Mouse (Mus musculus): ENCODE measurements at regions not wholly inside any gene's neighbourhood (a gene's known extent, or its start where the extent isn't known, plus 50 kb on each side); places are given as distances from the start of the nearest gene placed in this dataset.

- 72% methylated on average over 2 of the region's 2 CpGs for WGBS
- no peak overlapping the region for H3K4me3 ChIP-seq (replicated peaks)
These were observed 299.8 kb upstream of the Bmp2 start for GRCm38 (mm10) chr2:133252131-133252530.

DNA sequence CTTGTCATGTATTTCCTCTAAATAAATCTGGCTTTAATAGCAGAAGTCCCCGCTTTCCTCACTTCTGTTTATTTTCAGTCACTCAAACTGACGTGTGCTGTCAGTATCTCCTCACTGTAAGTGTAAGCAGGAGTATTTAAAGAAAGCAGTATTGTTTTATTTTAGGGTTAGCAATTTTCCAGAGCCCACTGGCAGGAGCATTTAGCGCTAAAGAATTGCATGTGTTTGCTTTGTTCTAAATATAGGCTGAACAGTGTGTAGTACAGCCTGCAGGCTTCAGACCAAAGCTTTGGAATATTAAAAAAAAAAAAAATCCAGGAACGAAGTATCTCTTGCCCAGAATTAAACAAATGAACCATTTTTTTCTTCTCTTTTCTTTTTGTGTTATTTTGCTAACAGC is 277.5 kb upstream of the Bmp2 start:
- 11% methylated on average over 4 of the region's 4 CpGs for WGBS
- Histone ChIP-seq H3K4me1 (no peaks in the 10 kb centered on the region), H3K9me3 (no peaks in the 10 kb centered on the region), H3K9ac (no peak overlapping the region), H3K4me2 (no peak overlapping the region), H3K36me3 (no peaks in the 10 kb centered on the region), H3K27me3 (replicated peaks) (no peaks in the 10 kb centered on the region), H3K4me3 (replicated peaks) (no peak overlapping the region), H3K27ac (no peak overlapping the region)
- ATAC-seq (ENCODE audit: insufficient read depth, low FRiP score, low read depth): no peak

More at GRCm38 (mm10) chr2:133252131-133252530, 299.8 kb upstream of the Bmp2 start:
- no peak overlapping the region for H3K4me2 ChIP-seq
- H3K9ac ChIP-seq: no peak overlapping the region
- H3K27ac ChIP-seq: no peak overlapping the region
- H3K4me1 ChIP-seq: no peaks in the 10 kb centered on the region
- H3K27me3 ChIP-seq (replicated peaks): no peaks in the 10 kb centered on the region
- H3K36me3 ChIP-seq: no peaks in the 10 kb centered on the region
- no peak for ATAC-seq (ENCODE audit: insufficient read depth, low FRiP score, low read depth)
- H3K9me3 ChIP-seq: no peaks in the 10 kb centered on the region

- H3K9me3 ChIP-seq: no peaks in the 10 kb centered on the region
- no peak overlapping the region for H3K4me3 ChIP-seq (replicated peaks)
- H3K9ac ChIP-seq: no peak overlapping the region
- H3K4me2 ChIP-seq: no peak overlapping the region
- WGBS: 60% methylated on average over 4 of the region's 4 CpGs
- no peaks in the 10 kb centered on the region for H3K4me1 ChIP-seq
- no peak overlapping the region for H3K27ac ChIP-seq
- no peaks in the 10 kb centered on the region for H3K27me3 ChIP-seq (replicated peaks)
- no peaks in the 10 kb centered on the region for H3K36me3 ChIP-seq
- no peak for ATAC-seq (ENCODE audit: insufficient read depth, low FRiP score, low read depth)
These were observed 273.4 kb upstream of the Bmp2 start for GRCm38 (mm10) chr2:133278546-133278945.

DNA sequence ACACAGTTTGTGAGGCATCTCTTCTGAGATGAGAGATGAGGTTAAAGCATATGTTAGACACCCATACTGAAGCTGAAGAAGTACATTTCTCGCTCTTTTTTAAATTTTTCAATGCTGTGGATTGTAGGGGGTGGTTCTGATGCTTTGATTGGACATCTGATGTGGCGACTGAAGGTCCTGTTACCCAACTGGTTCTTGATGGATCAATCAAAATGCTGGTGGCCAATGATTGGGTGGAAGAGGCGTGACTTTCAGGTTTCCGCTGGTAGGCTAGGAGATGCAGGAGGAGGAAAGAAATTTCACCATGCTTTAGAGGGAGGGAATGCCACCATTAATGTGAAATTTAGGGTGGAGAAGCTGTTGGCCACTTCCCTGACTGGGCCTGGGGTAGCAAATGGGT is 272.7 kb upstream of the Bmp2 start:
- ATAC-seq (ENCODE audit: insufficient read depth, low FRiP score, low read depth): no peak
- WGBS: 86% methylated on average over 4 of the region's 4 CpGs
- no peak overlapping the region for H3K9ac ChIP-seq
- no peaks in the 10 kb centered on the region for H3K4me1 ChIP-seq
- no peak overlapping the region for H3K4me3 ChIP-seq (replicated peaks)
- no peaks in the 10 kb centered on the region for H3K9me3 ChIP-seq
- H3K27me3 ChIP-seq (replicated peaks): no peaks in the 10 kb centered on the region
- H3K4me2 ChIP-seq: no peak overlapping the region
- no peak overlapping the region for H3K27ac ChIP-seq
- no peaks in the 10 kb centered on the region for H3K36me3 ChIP-seq

- no peaks in the 10 kb centered on the region for H3K36me3 ChIP-seq
- H3K4me2 ChIP-seq: no peak overlapping the region
- H3K9ac ChIP-seq: no peak overlapping the region
- no peak overlapping the region for H3K27ac ChIP-seq
- no peak for ATAC-seq (ENCODE audit: insufficient read depth, low FRiP score, low read depth)
- no peaks in the 10 kb centered on the region for H3K27me3 ChIP-seq (replicated peaks)
- no peak overlapping the region for H3K4me3 ChIP-seq (replicated peaks)
- 60% methylated on average over 5 of the region's 5 CpGs for WGBS
- H3K9me3 ChIP-seq: no peaks in the 10 kb centered on the region
- H3K4me1 ChIP-seq: no peaks in the 10 kb centered on the region
These were observed 269.3 kb upstream of the Bmp2 start for GRCm38 (mm10) chr2:133282692-133283091.

- Histone ChIP-seq H3K27ac (no peak overlapping the region), H3K4me3 (replicated peaks) (no peak overlapping the region), H3K36me3 (no peaks in the 10 kb centered on the region), H3K4me1 (no peaks in the 10 kb centered on the region), H3K27me3 (replicated peaks) (no peaks in the 10 kb centered on the region), H3K9me3 (no peaks in the 10 kb centered on the region), H3K4me2 (no peak overlapping the region), H3K9ac (no peak overlapping the region)
- no peak for ATAC-seq (ENCODE audit: insufficient read depth, low FRiP score, low read depth)
- 54% methylated on average over 1 of the region's 1 CpGs for WGBS
These were observed 268.2 kb upstream of the Bmp2 start for GRCm38 (mm10) chr2:133283709-133284108.

GRCm38 (mm10) chr2:133294136-133294535 is 257.8 kb upstream of the Bmp2 start:
- no peak overlapping the region for H3K27ac ChIP-seq
- WGBS: 57% methylated on average over 7 of the region's 7 CpGs
- H3K27me3 ChIP-seq (replicated peaks): no peaks in the 10 kb centered on the region
- no peaks in the 10 kb centered on the region for H3K9me3 ChIP-seq
- H3K4me1 ChIP-seq: no peaks in the 10 kb centered on the region
- no peak overlapping the region for H3K4me2 ChIP-seq
- H3K4me3 ChIP-seq (replicated peaks): no peak overlapping the region
- no peak overlapping the region for H3K9ac ChIP-seq
- no peak for ATAC-seq (ENCODE audit: insufficient read depth, low FRiP score, low read depth)
- H3K36me3 ChIP-seq: no peaks in the 10 kb centered on the region

DNA sequence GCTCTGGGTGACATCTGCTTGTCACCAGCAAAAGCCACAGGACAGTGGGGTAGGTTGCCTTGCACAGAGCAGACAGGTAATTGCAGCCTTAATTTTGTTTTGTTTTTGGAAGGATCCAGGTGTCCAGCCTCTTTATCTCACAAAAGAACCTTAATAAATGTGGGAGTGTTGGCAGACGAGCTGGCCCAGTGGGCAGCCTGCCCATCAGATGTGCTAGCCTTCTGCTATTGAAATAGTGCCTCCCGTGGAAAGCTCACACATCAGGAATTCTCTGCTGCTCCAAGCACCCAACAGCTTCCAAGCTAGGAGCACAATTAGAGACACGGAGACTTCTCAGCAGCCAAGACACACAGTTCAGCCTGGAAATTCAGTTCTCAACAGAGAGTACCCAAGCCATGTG is 246.0 kb upstream of the Bmp2 start:
- H3K9ac ChIP-seq: no peak overlapping the region
- no peak overlapping the region for H3K4me2 ChIP-seq
- H3K27me3 ChIP-seq (replicated peaks): no peaks in the 10 kb centered on the region
- H3K36me3 ChIP-seq: no peaks in the 10 kb centered on the region
- no peak overlapping the region for H3K4me3 ChIP-seq (replicated peaks)
- WGBS: 70% methylated on average over 3 of the region's 3 CpGs
- H3K4me1 ChIP-seq: no peaks in the 10 kb centered on the region
- ATAC-seq (ENCODE audit: insufficient read depth, low FRiP score, low read depth): no peak
- no peaks in the 10 kb centered on the region for H3K9me3 ChIP-seq
- no peak overlapping the region for H3K27ac ChIP-seq

DNA sequence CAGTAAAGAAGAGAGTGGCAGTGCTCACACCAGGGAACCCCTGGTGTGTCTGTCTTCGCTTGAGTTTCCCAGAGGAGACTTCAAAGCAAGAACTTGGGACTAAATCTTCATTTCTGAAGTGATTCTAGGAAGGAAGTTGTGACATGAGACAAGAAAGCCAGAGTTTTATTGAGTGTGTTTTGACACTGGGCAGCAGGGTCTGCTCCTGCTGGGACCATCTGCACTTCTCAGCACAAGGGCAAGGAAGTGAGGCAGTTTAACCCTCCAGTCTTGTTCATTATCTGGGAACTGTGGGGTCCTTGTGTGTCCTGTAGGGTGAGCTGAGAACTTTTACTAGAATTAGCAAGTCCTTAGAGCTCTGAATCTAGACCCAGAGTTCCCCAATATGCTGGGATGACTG is 241.0 kb upstream of the Bmp2 start:
- Histone ChIP-seq H3K36me3 (no peaks in the 10 kb centered on the region), H3K4me2 (no peak overlapping the region), H3K4me3 (replicated peaks) (no peak overlapping the region), H3K9ac (no peak overlapping the region), H3K27me3 (replicated peaks) (no peaks in the 10 kb centered on the region), H3K4me1 (no peaks in the 10 kb centered on the region), H3K9me3 (no peaks in the 10 kb centered on the region), H3K27ac (no peak overlapping the region)
- 62% methylated on average over 1 of the region's 1 CpGs for WGBS
- ATAC-seq (ENCODE audit: insufficient read depth, low FRiP score, low read depth): no peak

DNA sequence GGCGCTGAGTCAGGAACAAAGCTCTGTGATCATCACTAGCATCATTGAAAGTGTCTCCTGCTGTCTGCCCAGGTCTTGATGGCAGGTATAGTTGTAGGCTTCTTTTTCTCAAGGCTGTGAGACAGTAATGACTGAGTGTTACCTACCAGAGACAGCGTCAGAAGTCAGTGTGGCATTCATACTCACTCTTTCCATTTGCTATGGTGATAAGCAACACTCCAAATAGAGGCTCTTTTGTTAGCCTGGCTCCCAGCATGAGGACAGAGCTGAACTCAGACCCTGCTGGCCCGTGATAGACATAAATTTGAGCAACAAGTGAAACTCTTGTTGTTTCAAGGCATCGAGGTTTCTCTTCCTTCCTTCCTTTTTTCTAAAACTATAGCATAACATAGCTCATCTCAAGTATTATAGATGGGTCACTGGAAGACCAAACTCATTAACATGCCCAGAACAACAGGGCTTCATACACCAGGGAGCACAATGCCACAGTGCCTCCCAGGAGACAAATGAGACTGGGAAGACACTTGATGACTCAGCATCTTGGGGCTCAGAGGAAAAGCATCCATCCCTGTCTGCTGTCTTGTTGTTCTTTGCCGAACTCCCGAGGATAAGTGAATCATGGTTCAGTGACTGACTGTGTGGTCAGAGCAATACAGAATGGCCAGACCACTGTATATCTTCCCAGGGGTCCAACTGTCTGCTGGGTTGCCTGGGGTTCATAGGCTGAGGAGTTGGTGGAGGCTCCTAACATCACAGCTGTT is 225.5 kb upstream of the Bmp2 start:
- Histone ChIP-seq H3K4me1 (no peaks in the 10 kb centered on the region), H3K36me3 (no peaks in the 10 kb centered on the region), H3K27me3 (replicated peaks) (no peaks in the 10 kb centered on the region), H3K9ac (no peak overlapping the region), H3K9me3 (no peaks in the 10 kb centered on the region), H3K27ac (no peak overlapping the region), H3K4me2 (no peak overlapping the region), H3K4me3 (replicated peaks) (no peak overlapping the region)
- ATAC-seq (ENCODE audit: insufficient read depth, low FRiP score, low read depth): no peak
- WGBS: 59% methylated on average over 6 of the region's 6 CpGs

GRCm38 (mm10) chr2:133327653-133328052 is 224.3 kb upstream of the Bmp2 start:
- 25% methylated on average over 2 of the region's 2 CpGs for WGBS
- H3K9me3 ChIP-seq: no peaks in the 10 kb centered on the region
- H3K27me3 ChIP-seq (replicated peaks): no peaks in the 10 kb centered on the region
- H3K4me3 ChIP-seq (replicated peaks): no peak overlapping the region
- ATAC-seq (ENCODE audit: insufficient read depth, low FRiP score, low read depth): no peak
- no peak overlapping the region for H3K4me2 ChIP-seq
- no peaks in the 10 kb centered on the region for H3K36me3 ChIP-seq
- no peak overlapping the region for H3K9ac ChIP-seq
- no peak overlapping the region for H3K27ac ChIP-seq
- H3K4me1 ChIP-seq: no peaks in the 10 kb centered on the region

- Histone ChIP-seq H3K9me3 (no peaks in the 10 kb centered on the region), H3K27ac (no peak overlapping the region), H3K4me3 (replicated peaks) (no peak overlapping the region), H3K9ac (no peak overlapping the region), H3K36me3 (no peaks in the 10 kb centered on the region), H3K4me2 (no peak overlapping the region), H3K4me1 (no peaks in the 10 kb centered on the region), H3K27me3 (replicated peaks) (no peaks in the 10 kb centered on the region)
- WGBS: 79% methylated on average over 9 of the region's 9 CpGs
- ATAC-seq (ENCODE audit: insufficient read depth, low FRiP score, low read depth): no peak
These were observed 215.6 kb upstream of the Bmp2 start for GRCm38 (mm10) chr2:133336177-133336901.
